ENCODE assay signal across 25 mouse cellular contexts in the genomic region with DNA sequence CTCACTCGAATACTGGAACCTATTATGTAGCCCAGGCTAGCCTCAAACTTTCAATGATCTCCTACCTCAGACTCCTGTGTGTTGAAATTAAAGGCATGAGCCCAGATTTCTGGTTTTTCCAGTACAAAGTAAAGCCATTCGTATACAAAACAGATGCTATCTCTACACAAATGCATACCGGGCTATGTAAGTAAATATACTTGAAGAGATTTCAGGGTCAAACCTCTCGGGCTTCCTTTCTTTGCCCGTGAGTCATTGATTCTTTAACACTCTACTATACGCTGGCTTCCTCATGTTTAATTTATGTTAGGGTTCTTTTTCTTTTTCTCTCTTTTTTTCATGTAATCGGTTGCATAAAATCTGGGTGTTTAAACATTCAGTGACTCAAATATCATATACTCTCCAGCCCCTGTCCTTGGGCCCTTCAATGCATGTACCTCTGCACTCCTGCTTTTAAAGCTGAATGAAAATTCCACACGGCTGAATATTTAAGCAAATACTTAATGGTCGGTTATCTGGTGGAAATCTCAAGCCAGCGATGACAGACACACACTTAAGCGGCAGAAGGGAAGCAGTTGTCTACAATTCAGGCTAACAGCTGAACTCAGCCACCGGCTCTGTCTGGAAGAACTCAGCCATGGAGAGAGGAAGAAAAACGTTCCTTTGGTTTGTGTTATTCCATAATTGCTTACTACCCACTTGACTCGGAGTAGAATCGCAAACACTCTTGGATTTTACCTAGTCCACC.
DNase-seq lines count a peak whose midpoint lies in the region; ATAC-seq lines count a peak whose summit lies in the region.
"Had no signal": no experiment of that assay in that cellular context is flagged by ENCODE, and none has a peak within 500 bp of the region (broad histone marks: within the 10 kb centered on the region; RNA-seq: fewer than 3 reads in every experiment).

No protein-coding gene starts in this region.

- H3K9me3 ChIP-seq in embryonic facial prominence, embryonic 14.5 days (ENCODE audit: control insufficient read depth, low read length): no peaks in the 10 kb centered on the region
- no peaks in the 10 kb centered on the region for H3K9me3 ChIP-seq in embryonic facial prominence, embryonic 10.5 days
- H3K9me3 ChIP-seq in lung, embryonic 16.5 days (ENCODE audit: control insufficient read depth, low read length): no peaks in the 10 kb centered on the region
- H3K9me3 ChIP-seq in stomach, embryonic 15.5 days: no peaks in the 10 kb centered on the region
- no peaks in the 10 kb centered on the region for H3K9me3 ChIP-seq in kidney, embryonic 15.5 days (replicated peaks)
- H3K9me3 ChIP-seq: embryonic facial prominence, embryonic 13.5 days; forebrain, embryonic 10.5 days; forebrain, embryonic 13.5 days; heart, embryonic 12.5 days; heart, embryonic 15.5 days had no signal

- no peak; the same call in 1 of the 2 replicates for ATAC-seq in embryonic facial prominence, embryonic 14.5 days (ENCODE audit: low read depth)
- 0 out of 2 replicates have a peak, but pooled peaks have one; percentile 41 for ATAC-seq in lung, embryonic 16.5 days (ENCODE audit: low read depth)
- ATAC-seq in stomach, embryonic 15.5 days (ENCODE audit: insufficient read depth, low FRiP score, low read depth): peak; percentile 56; the same call in 1 of the 2 replicates
- ATAC-seq in kidney, embryonic 15.5 days (replicated peaks; ENCODE audit: low FRiP score): no peak
- ATAC-seq: forebrain, embryonic 13.5 days; forebrain, embryonic 16.5 days; hindbrain, postnatal 0 days; Patski had no signal

- H3K36me3 ChIP-seq in embryonic facial prominence, embryonic 14.5 days (ENCODE audit: control insufficient read depth, insufficient read depth, low read length): no peaks in the 10 kb centered on the region
- no peaks in the 10 kb centered on the region for H3K36me3 ChIP-seq in embryonic facial prominence, embryonic 10.5 days (replicated peaks)
- H3K36me3 ChIP-seq in lung, embryonic 16.5 days (ENCODE audit: control insufficient read depth, insufficient read depth, low read length): no peaks in the 10 kb centered on the region
- no peaks in the 10 kb centered on the region for H3K36me3 ChIP-seq in stomach, embryonic 15.5 days
- H3K36me3 ChIP-seq in kidney, embryonic 15.5 days: no peaks in the 10 kb centered on the region
- H3K36me3 ChIP-seq: embryonic facial prominence, embryonic 13.5 days; forebrain, embryonic 10.5 days; heart, embryonic 12.5 days; heart, embryonic 15.5 days had no signal

- DNase-seq in embryonic facial prominence, embryonic 14.5 days (ENCODE audit: low spot score): peak; percentile 41
- DNase-seq in embryonic facial prominence, embryonic 10.5 days (ENCODE audit: low spot score): no peak
- no peak for DNase-seq in lung, postnatal 14 days
- no peak for DNase-seq in adrenal gland, postnatal 25 days
- DNase-seq: adrenal gland, postnatal 10 days; cerebellum, adult 11 months; cerebellum, adult 2 months; cerebellum, adult 9-11 months; cerebellum, postnatal 25 days; gastrocnemius, postnatal 10 days; heart, adult 18-20 months; heart, postnatal 10 days; heart, postnatal 4 days had no signal

- WGBS in embryonic facial prominence, embryonic 14.5 days: 57% methylated on average over 15 of the region's 15 CpGs
- 82% methylated on average over 15 of the region's 15 CpGs for whole genome bisulfite sequencing in embryonic facial prominence, embryonic 10.5 days
- 35% methylated on average over 15 of the region's 15 CpGs for WGBS in lung, embryonic 16.5 days
- WGBS in stomach, embryonic 15.5 days: 43% methylated on average over 15 of the region's 15 CpGs
- 73% methylated on average over 15 of the region's 15 CpGs for WGBS in kidney, embryonic 15.5 days

- no peaks in the 10 kb centered on the region for H3K4me1 ChIP-seq in embryonic facial prominence, embryonic 14.5 days (ENCODE audit: control insufficient read depth, insufficient read depth, low read length)
- H3K4me1 ChIP-seq in embryonic facial prominence, embryonic 10.5 days: peaks cover 24% of the 10 kb centered on the region
- H3K4me1 ChIP-seq in lung, embryonic 16.5 days (replicated peaks; ENCODE audit: control insufficient read depth, insufficient read depth, low read length): peaks cover 9% of the 10 kb centered on the region
- H3K4me1 ChIP-seq in stomach, embryonic 15.5 days: peaks cover 4% of the 10 kb centered on the region; the same call in 1 of the 2 replicates
- peaks cover 9% of the 10 kb centered on the region; the same call in 1 of the 2 replicates for H3K4me1 ChIP-seq in kidney, embryonic 15.5 days

- no peaks in the 10 kb centered on the region for H3K27me3 ChIP-seq in embryonic facial prominence, embryonic 14.5 days (replicated peaks; ENCODE audit: control insufficient read depth, insufficient read depth, low read length)
- no peaks in the 10 kb centered on the region for H3K27me3 ChIP-seq in embryonic facial prominence, embryonic 10.5 days (replicated peaks; ENCODE audit: low read depth, poor library complexity, severe bottlenecking)
- no peaks in the 10 kb centered on the region; the same call in 1 of the 2 replicates for H3K27me3 ChIP-seq in lung, embryonic 16.5 days (ENCODE audit: control insufficient read depth, insufficient read depth, low read depth, low read length)
- H3K27me3 ChIP-seq in stomach, embryonic 15.5 days (replicated peaks): no peaks in the 10 kb centered on the region
- H3K27me3 ChIP-seq in kidney, embryonic 15.5 days: no peaks in the 10 kb centered on the region
- H3K27me3 ChIP-seq: heart, embryonic 12.5 days; heart, embryonic 15.5 days had no signal

- H3K27ac ChIP-seq in embryonic facial prominence, embryonic 14.5 days (replicated peaks; ENCODE audit: low read depth, low read length): no peak overlapping the region
- no peak overlapping the region for H3K27ac ChIP-seq in embryonic facial prominence, embryonic 10.5 days (replicated peaks)
- H3K27ac ChIP-seq in lung, embryonic 16.5 days (ENCODE audit: low read length): no peak overlapping the region
- H3K27ac ChIP-seq in stomach, embryonic 15.5 days: no peak overlapping the region
- no peak overlapping the region for H3K27ac ChIP-seq in kidney, embryonic 15.5 days
- H3K27ac ChIP-seq: embryonic facial prominence, embryonic 13.5 days; forebrain, embryonic 10.5 days; forebrain, embryonic 13.5 days; heart, embryonic 15.5 days; hindbrain, embryonic 14.5 days; hindbrain, postnatal 0 days had no signal

- H3K9ac ChIP-seq in embryonic facial prominence, embryonic 14.5 days (ENCODE audit: low read depth, low read length): no peak overlapping the region
- no peak overlapping the region for H3K9ac ChIP-seq in lung, embryonic 16.5 days (ENCODE audit: low read length)
- no peak overlapping the region for H3K9ac ChIP-seq in stomach, embryonic 15.5 days
- no peak overlapping the region for H3K9ac ChIP-seq in kidney, embryonic 15.5 days
- H3K9ac ChIP-seq: embryonic facial prominence, embryonic 13.5 days; forebrain, embryonic 13.5 days; heart, embryonic 12.5 days; heart, embryonic 15.5 days; hindbrain, embryonic 14.5 days had no signal

- no peak overlapping the region for H3K4me3 ChIP-seq in embryonic facial prominence, embryonic 14.5 days (ENCODE audit: low read depth, low read length)
- no peak overlapping the region for H3K4me3 ChIP-seq in embryonic facial prominence, embryonic 10.5 days
- no peak overlapping the region for H3K4me3 ChIP-seq in lung, embryonic 16.5 days (ENCODE audit: low read length)
- no peak overlapping the region for H3K4me3 ChIP-seq in stomach, embryonic 15.5 days (replicated peaks)
- H3K4me3 ChIP-seq in kidney, embryonic 15.5 days (replicated peaks): no peak overlapping the region
- H3K4me3 ChIP-seq: embryonic facial prominence, embryonic 13.5 days; forebrain, embryonic 10.5 days; forebrain, embryonic 13.5 days; heart, embryonic 12.5 days; heart, embryonic 15.5 days had no signal

- no peak overlapping the region for H3K4me2 ChIP-seq in embryonic facial prominence, embryonic 14.5 days (ENCODE audit: low read depth, low read length)
- H3K4me2 ChIP-seq in lung, embryonic 16.5 days (ENCODE audit: low read depth, low read length): no peak overlapping the region
- no peak overlapping the region for H3K4me2 ChIP-seq in stomach, embryonic 15.5 days
- no peak overlapping the region for H3K4me2 ChIP-seq in kidney, embryonic 15.5 days
- H3K4me2 ChIP-seq: embryonic facial prominence, embryonic 13.5 days; forebrain, embryonic 13.5 days; heart, embryonic 12.5 days; heart, embryonic 15.5 days; hindbrain, embryonic 14.5 days had no signal

Comparison
In these comparisons a context has a peak if more than half of its experiments do, and no peak if none do; other contexts are left out.
1. ATAC-seq: peak in lung, embryonic 16.5 days (single experiment) and stomach, embryonic 15.5 days (single experiment); none in embryonic facial prominence, embryonic 14.5 days (single experiment) and kidney, embryonic 15.5 days (single experiment).